Mouse (Mus musculus): ENCODE data around the gene Kdelr2. TPM values are rescaled to one million over a fixed set of nuclear protein-coding genes. Genes with fewer than 3 reads are reported as not detected.

Kdelr2 gene
- polyA plus RNA-seq (2012; ENCODE audit: insufficient read depth, insufficient read length, low replicate concordance, missing spikeins): not detected in 2 replicates

- H3K27ac ChIP-seq (ENCODE audit: insufficient read depth, low read depth, low read length): no peak within 1 kb of the TSS
- H3K4me1 ChIP-seq (ENCODE audit: control insufficient read depth, insufficient read depth, low read length): peaks cover 4% of the 10 kb centered on the region; the same call in 1 of the 2 replicates
- peak within 1 kb of the TSS; percentile 88 for H3K4me3 ChIP-seq (ENCODE audit: insufficient read depth, low read depth, low read length)
- under 1% methylated on average over 72 of the region's 72 CpGs for WGBS
- no peak for TF ChIP-seq CTCF (IDR thresholded peaks at IDR 0.05; ENCODE audit: insufficient read depth, low read depth, low read length)
- TF ChIP-seq POLR2A (IDR thresholded peaks at IDR 0.05; ENCODE audit: insufficient read depth, low read depth, low read length): peak; percentile 78; the same call in 1 of the 2 replicates
Observed at GRCm38 (mm10) chr5:143403221-143404147, at the start of gene Kdelr2. Kdelr2 (plus strand) TSS chr5:143403838.

GRCm38 (mm10) chr5:143356017-143356416, 47.6 kb upstream of the Kdelr2 start:
- Histone ChIP-seq H3K4me1 (ENCODE audit: control insufficient read depth, insufficient read depth, low read length) (peaks cover 14% of the 10 kb centered on the region), H3K27ac (ENCODE audit: insufficient read depth, low read depth, low read length) (no peak overlapping the region), H3K4me3 (ENCODE audit: insufficient read depth, low read depth, low read length) (no peak overlapping the region)
- TF ChIP-seq POLR2A (IDR thresholded peaks at IDR 0.05; ENCODE audit: insufficient read depth, low read depth, low read length) (no peak), CTCF (IDR thresholded peaks at IDR 0.05; ENCODE audit: insufficient read depth, low read depth, low read length) (no peak)
- WGBS: 61% methylated on average over 5 of the region's 5 CpGs

DNA sequence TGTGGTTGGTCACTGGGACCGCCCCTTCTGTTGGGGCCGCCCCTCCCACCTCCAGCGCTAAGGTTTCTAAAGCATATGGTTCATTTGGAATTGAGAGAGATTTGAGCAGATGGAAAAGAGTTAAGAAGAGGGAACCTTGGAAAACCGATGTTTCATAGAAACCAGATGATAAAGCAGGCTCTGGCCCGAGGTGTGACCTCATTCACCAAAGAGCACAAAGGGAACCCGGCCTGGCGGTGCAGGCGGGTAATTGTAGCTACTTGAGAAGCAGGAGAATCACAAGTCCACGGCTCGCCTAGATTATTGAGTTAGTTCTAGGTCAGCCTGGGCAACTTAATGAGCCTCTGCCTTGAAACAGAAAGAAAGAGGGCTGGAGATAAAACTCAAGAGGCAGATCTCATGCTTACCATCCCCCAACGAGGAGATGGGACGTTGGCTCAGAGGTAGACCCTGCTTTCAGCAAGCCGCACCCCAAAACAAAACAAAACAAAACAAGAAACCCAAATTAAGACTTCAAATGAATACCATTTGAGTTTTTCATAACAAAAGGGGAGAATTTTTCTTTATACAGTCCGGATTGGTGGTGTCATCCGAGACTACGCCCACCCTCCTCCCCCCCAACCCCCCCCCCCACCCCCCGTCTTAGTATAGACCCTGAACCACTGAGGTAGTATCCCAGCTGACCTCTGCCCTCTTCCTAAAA, 46.8 kb upstream of the Kdelr2 start, which contains the start of gene Grid2ip:
TSS of gene Grid2ip (plus strand) at position 653 of the 703 bp plus-strand sequence.
- TF ChIP-seq CTCF (IDR thresholded peaks at IDR 0.05; ENCODE audit: insufficient read depth, low read depth, low read length): no peak
- no peak for TF ChIP-seq POLR2A (IDR thresholded peaks at IDR 0.05; ENCODE audit: insufficient read depth, low read depth, low read length)
- no peak within 1 kb of the TSS for H3K4me3 ChIP-seq (ENCODE audit: insufficient read depth, low read depth, low read length)
- H3K4me1 ChIP-seq (ENCODE audit: control insufficient read depth, insufficient read depth, low read length): peaks cover 15% of the 10 kb centered on the region
- no peak within 1 kb of the TSS for H3K27ac ChIP-seq (ENCODE audit: insufficient read depth, low read depth, low read length)
- WGBS: 41% methylated on average over 17 of the region's 17 CpGs

- WGBS: 27% methylated on average over 28 of the region's 28 CpGs
- Histone ChIP-seq H3K27ac (ENCODE audit: insufficient read depth, low read depth, low read length) (no peak overlapping the region), H3K4me3 (ENCODE audit: insufficient read depth, low read depth, low read length) (no peak overlapping the region), H3K4me1 (ENCODE audit: control insufficient read depth, insufficient read depth, low read length) (peaks cover 18% of the 10 kb centered on the region)
- TF ChIP-seq CTCF (IDR thresholded peaks at IDR 0.05; ENCODE audit: insufficient read depth, low read depth, low read length): no peak
- no peak for TF ChIP-seq POLR2A (IDR thresholded peaks at IDR 0.05; ENCODE audit: insufficient read depth, low read depth, low read length)
Observed at GRCm38 (mm10) chr5:143357564-143357963, 46.1 kb upstream of the Kdelr2 start.

DNA sequence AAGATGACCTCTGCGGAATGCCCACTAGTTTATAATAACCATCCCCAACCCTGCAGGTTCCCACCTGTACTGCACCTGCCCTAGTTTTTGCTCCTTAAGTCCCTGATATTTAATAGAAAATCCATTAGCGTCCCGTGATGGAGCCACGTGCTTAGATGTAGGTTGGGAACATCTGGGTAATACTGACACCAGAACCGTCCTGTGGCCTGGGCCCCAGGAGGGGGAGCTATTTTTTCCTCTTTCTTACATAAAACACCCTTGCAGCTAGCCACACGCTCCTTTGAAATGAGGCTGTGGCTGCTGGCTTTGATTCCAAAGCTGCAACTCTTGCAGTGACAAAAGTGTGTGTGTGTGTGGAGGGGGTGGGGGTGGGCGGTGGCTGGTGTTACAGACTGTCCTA, 44.4 kb upstream of the Kdelr2 start:
- H3K4me1 ChIP-seq (ENCODE audit: control insufficient read depth, insufficient read depth, low read length): peaks cover 29% of the 10 kb centered on the region
- H3K4me3 ChIP-seq (ENCODE audit: insufficient read depth, low read depth, low read length): no peak overlapping the region
- TF ChIP-seq CTCF (IDR thresholded peaks at IDR 0.05; ENCODE audit: insufficient read depth, low read depth, low read length) (no peak), POLR2A (IDR thresholded peaks at IDR 0.05; ENCODE audit: insufficient read depth, low read depth, low read length) (no peak)
- WGBS: 41% methylated on average over 7 of the region's 7 CpGs
- H3K27ac ChIP-seq (ENCODE audit: insufficient read depth, low read depth, low read length): no peak overlapping the region

- Histone ChIP-seq H3K4me1 (ENCODE audit: control insufficient read depth, insufficient read depth, low read length) (peaks cover 36% of the 10 kb centered on the region), H3K27ac (ENCODE audit: insufficient read depth, low read depth, low read length) (no peak overlapping the region), H3K4me3 (ENCODE audit: insufficient read depth, low read depth, low read length) (no peak overlapping the region)
- 87% methylated on average over 5 of the region's 5 CpGs for WGBS
- TF ChIP-seq CTCF (IDR thresholded peaks at IDR 0.05; ENCODE audit: insufficient read depth, low read depth, low read length) (no peak), POLR2A (IDR thresholded peaks at IDR 0.05; ENCODE audit: insufficient read depth, low read depth, low read length) (no peak)
Observed at GRCm38 (mm10) chr5:143360000-143360399, 43.6 kb upstream of the Kdelr2 start.

DNA sequence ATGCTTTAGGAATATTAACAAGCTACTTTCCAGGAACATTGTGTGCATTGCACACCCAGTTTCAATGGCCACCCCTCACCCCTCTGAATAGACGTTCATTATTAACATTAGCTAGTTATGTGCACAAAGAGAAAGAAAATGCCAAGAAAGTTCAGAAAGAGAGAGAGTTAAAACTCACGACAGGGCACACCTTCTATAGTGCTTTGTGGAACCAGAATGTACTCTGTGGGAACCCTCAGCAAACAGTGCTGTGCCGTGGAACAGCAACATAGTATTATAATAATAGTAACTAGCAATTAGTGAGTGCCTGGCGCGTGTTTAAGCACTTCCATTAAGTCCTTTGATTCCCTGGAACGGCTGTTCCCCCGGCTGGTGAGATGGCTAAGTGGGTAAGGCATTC, 42.2 kb upstream of the Kdelr2 start:
- Histone ChIP-seq H3K27ac (ENCODE audit: insufficient read depth, low read depth, low read length) (no peak overlapping the region), H3K4me3 (ENCODE audit: insufficient read depth, low read depth, low read length) (no peak overlapping the region), H3K4me1 (ENCODE audit: control insufficient read depth, insufficient read depth, low read length) (peaks cover 36% of the 10 kb centered on the region)
- 14% methylated on average over 7 of the region's 7 CpGs for WGBS
- TF ChIP-seq CTCF (IDR thresholded peaks at IDR 0.05; ENCODE audit: insufficient read depth, low read depth, low read length) (no peak), POLR2A (IDR thresholded peaks at IDR 0.05; ENCODE audit: insufficient read depth, low read depth, low read length) (no peak)

DNA sequence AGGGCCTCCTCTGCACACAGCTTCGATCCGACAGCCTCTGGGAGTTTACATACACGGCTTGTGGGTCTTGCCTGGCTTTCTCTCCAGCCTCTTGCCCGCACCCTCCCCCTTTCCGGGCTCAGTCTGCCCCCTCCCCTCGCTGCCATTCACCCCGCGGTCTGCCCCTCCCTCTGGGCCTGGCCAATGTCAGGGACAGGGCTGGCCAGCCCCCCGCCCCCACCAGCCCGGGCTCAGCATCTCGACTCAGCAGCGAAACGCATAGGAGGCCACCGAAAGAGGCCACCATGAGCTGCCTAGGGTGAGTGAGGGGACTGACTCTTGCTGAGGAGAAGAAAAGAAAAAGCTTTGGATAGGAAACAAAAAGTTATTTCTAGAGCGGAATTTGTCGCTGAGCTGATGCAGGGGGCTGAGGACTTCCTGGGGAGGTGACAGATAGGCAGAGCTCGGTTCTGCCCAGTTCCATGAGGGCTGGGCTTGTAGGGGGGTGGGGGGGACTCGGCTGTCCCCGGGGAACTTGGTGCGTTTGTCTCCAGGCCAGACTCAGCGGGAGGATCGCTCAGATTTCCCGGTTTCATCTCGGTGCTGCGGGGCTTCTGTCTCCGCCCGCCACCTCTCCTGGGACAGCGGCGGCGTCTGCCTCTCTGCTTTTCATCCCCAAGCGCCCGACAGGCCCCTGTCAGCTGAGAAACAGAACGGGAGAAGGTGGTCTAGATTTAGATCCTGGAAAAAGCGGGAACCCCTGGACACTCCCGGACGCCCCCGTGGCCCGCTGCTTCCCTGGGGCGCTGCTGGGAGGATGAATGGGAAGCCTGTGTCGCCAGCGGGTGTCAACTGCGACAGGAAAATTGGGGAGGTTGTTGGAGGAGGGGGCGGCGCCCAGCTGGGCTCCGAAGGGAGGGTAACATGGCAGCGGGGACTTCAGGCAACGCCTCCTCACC, 39.7 kb upstream of the Kdelr2 start:
- TF ChIP-seq POLR2A (IDR thresholded peaks at IDR 0.05; ENCODE audit: insufficient read depth, low read depth, low read length) (no peak), CTCF (IDR thresholded peaks at IDR 0.05; ENCODE audit: insufficient read depth, low read depth, low read length) (no peak)
- Histone ChIP-seq H3K4me1 (ENCODE audit: control insufficient read depth, insufficient read depth, low read length) (peaks cover 33% of the 10 kb centered on the region), H3K27ac (ENCODE audit: insufficient read depth, low read depth, low read length) (no peak overlapping the region), H3K4me3 (ENCODE audit: insufficient read depth, low read depth, low read length) (peak overlapping the region; percentile 52)
- 2% methylated on average over 47 of the region's 47 CpGs for WGBS

Measured in olfactory bulb, adult 2 months (tissue).